Mouse (Mus musculus) adrenal gland, adult 8-10 months (tissue): ENCODE results near the gene Apoc4. TPM values are rescaled to one million over a fixed set of nuclear protein-coding genes. Genes with fewer than 3 reads are reported as not detected.

Source experiments
- DNase-seq: peaks from one replicate; pipeline ENCODE4 v3.0.0; 2022
- total RNA-seq, 4 experiments: library from RNA; stranded (reverse); gene quantifications; 2 replicates each; pipeline ENCODE4 v1.2.4; 2022

Gene Apoc4
- total RNA-seq, 4 experiments from 2014 or later, result 48.6 to 249 (median 89.6) TPM

DNA sequence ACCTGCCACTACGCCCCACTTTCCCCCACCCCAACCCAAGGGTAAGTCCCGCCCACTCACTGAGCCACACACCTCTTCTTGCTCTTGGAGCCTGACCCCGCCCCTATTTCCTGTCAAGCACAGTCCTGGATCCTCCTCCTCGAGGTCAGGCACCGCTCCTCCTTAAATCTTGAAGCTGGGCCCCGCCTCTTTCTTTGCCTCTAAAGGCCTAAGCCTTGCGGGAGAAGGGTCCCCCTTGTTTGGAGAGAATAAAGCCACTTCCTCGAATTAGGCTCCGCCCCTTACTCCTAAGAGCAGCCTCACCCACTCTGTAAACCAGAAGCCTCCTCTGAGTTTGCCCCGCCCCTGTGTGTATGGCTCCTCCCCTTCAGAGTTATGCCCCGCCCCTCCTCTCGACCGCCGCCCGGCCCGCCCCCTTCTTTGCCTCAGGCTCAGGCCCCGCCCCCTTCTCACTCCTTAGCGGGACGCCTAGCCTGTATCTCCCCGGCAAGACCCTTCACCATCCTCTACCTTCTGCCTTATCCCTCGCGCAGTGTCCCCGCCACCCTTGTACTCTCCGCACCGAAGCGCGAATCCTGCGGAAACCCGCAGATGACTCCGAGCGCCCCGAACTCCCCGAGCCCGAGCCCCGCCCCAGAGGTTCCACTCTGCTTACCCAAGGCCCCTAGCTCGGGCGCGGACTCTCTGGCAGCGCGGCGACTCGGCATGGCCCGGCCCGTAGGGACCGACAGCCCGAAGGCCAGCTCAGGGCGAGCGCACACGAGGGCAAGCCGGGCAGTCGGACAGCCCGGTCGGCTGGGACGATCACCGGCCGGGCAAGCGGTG lies 52.5 kb downstream of the Apoc4 start:
- peak; percentile 98 for DNase-seq

DNA sequence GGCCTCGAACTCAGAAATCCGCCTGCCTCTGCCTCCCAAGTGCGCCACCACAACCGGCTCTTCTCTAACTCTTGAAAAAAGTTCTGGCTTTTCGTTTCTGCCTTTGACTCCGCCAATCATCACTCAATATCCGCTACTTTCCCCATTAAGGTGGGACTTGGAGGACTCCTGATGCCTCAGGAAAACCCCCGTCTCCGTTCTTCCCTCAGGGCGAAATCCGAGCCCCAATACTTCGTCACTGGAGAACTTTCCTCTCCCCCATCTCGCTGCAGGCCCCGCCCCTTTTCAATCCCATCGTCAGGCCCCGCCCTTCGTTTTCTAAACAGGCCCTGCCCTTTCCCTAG lies 53.1 kb downstream of the Apoc4 start:
- no peak for DNase-seq

Other genes with a start within 250 kb of the Apoc4 start
- 10 to 100 TPM; 44.4 to 53.9 (median 47.6) TPM for gene Mark4, start 222.7 kb downstream of the Apoc4 start, total RNA-seq
- gene Exoc3l2, start 218.1 kb downstream of the Apoc4 start, total RNA-seq, result 10 to 100 TPM; 31.9 to 69.2 (median 51.8) TPM
- gene Bloc1s3, start 173.1 kb downstream of the Apoc4 start, total RNA-seq, result 10 to 100 TPM; 12.7 to 15.4 (median 13.6) TPM
- 100 to 1,000 TPM in 1 of 4 experiments, 10 to 100 TPM in 3; 77.7 to 107 (median 90.3) TPM for gene Trappc6a, start 173.1 kb downstream of the Apoc4 start, total RNA-seq
- gene Nkpd1, start 163.6 kb downstream of the Apoc4 start, total RNA-seq, result under 1 TPM in 2 of 4 experiments, not detected in 2; 0.13 to 0.31 TPM
- 10 to 100 TPM; 68.3 to 88.3 (median 81.8) TPM for gene Ppp1r37, start 118.4 kb downstream of the Apoc4 start, total RNA-seq
- gene Zfp296, start 104.2 kb downstream of the Apoc4 start, total RNA-seq, result under 1 TPM; 0.52 to 0.68 (median 0.57) TPM
- 10 to 100 TPM; 76.9 to 94.1 (median 85.1) TPM for gene Gemin7, start 103.9 kb downstream of the Apoc4 start, total RNA-seq
- gene Clasrp, start 77.0 kb downstream of the Apoc4 start, total RNA-seq, result 10 to 100 TPM; 29.5 to 92.6 (median 50.4) TPM
- gene Relb, start 52.0 kb downstream of the Apoc4 start, total RNA-seq, result 10 to 100 TPM; 31.6 to 50.7 (median 42.6) TPM
- gene Clptm1, start 16.4 kb downstream of the Apoc4 start, total RNA-seq, result 100 to 1,000 TPM; 164 to 180 (median 179) TPM
- gene Apoc2, start 3.5 kb downstream of the Apoc4 start, total RNA-seq, result 1 to 10 TPM in 3 of 4 experiments, not detected in 1; 1.0 to 2.6 (median 1.4) TPM
- gene Gm44805, start 56 bp downstream of the Apoc4 start, total RNA-seq, result 1 to 10 TPM in 2 of 4 experiments, under 1 TPM in 1, not detected in 1; 0.54 to 3.0 (median 1.9) TPM
- 100 to 1,000 TPM in 2 of 4 experiments, 10 to 100 TPM in 2; 11.6 to 554 (median 210) TPM for gene Apoc1, start 11.2 kb upstream of the Apoc4 start, total RNA-seq
- gene Apoe, start 17.7 kb upstream of the Apoc4 start, total RNA-seq, result 1,000 to 10,000 TPM in 3 of 4 experiments, 100 to 1,000 TPM in 1; 996 to 1,300 (median 1,120) TPM
- gene Tomm40, start 34.0 kb upstream of the Apoc4 start, total RNA-seq, result 100 to 1,000 TPM; 119 to 134 (median 125) TPM
- gene Nectin2, start 69.0 kb upstream of the Apoc4 start, total RNA-seq, result 100 to 1,000 TPM in 1 of 4 experiments, 10 to 100 TPM in 3; 72.1 to 116 (median 88.9) TPM
- 10 to 100 TPM; 50.3 to 63.5 (median 55.3) TPM for gene Bcam, start 89.5 kb upstream of the Apoc4 start, total RNA-seq
- under 1 TPM in 1 of 4 experiments, not detected in 3; 0.43 TPM for gene Cblc, start 115.3 kb upstream of the Apoc4 start, total RNA-seq
- gene Bcl3, start 141.3 kb upstream of the Apoc4 start, total RNA-seq, result 10 to 100 TPM; 16.5 to 23.4 (median 21.9) TPM
- gene Gm19345, start 170.5 kb upstream of the Apoc4 start, total RNA-seq, result under 1 TPM in 2 of 4 experiments, not detected in 2; 0.28 to 0.35 TPM
- gene Ceacam16, start 179.8 kb upstream of the Apoc4 start, total RNA-seq, result under 1 TPM in 1 of 4 experiments, not detected in 3; 0.31 TPM
- gene Ceacam19, start 206.5 kb upstream of the Apoc4 start, total RNA-seq, result not detected
- 10 to 100 TPM; 20.6 to 34.2 (median 24.5) TPM for gene Pvr, start 239.7 kb upstream of the Apoc4 start, total RNA-seq